Mouse (Mus musculus) stomach, embryonic 15.5 days (tissue): ENCODE measurements at regions not wholly inside any gene's neighbourhood (a gene's known extent, or its start where the extent isn't known, plus 50 kb on each side); places are given as distances from the start of the nearest gene placed in this dataset.

ENCODE experiments used
- ATAC-seq: fragments of 200-750 bp; cut with Nextera tagmentation; 2 replicates; pipeline ENCODE4 v1.8.0; 2017; ENCODE audit warnings: low read depth, moderate number of reproducible peaks, moderate TSS enrichment; ENCODE audit not compliant: insufficient read depth, low FRiP score
- H3K27ac ChIP-seq: fragments of 300-500 bp; sonication (generic); 2 replicates; pipeline ENCODE4 v1.5.1; 2015; ENCODE audit warnings: mild to moderate bottlenecking, inconsistent platforms
- H3K27me3 ChIP-seq: fragments of 300-500 bp; sonication (generic); replicated peaks from 2 replicates; pipeline ENCODE4 v1.6.1; 2015; ENCODE audit warnings: inconsistent platforms
- H3K36me3 ChIP-seq: fragments of 300-500 bp; sonication (generic); 2 replicates; pipeline ENCODE4 v1.6.1; 2015; ENCODE audit warnings: inconsistent platforms
- H3K4me1 ChIP-seq: fragments of 300-500 bp; sonication (generic); 2 replicates; pipeline ENCODE4 v1.6.1; 2015; ENCODE audit warnings: inconsistent platforms
- H3K4me2 ChIP-seq: fragments of 300-500 bp; sonication (generic); 2 replicates; pipeline ENCODE4 v1.6.1; 2015; ENCODE audit warnings: mild to moderate bottlenecking, inconsistent platforms
- H3K4me3 ChIP-seq: fragments of 300-500 bp; sonication (generic); replicated peaks from 2 replicates; pipeline ENCODE4 v1.5.1; 2015; ENCODE audit warnings: inconsistent platforms
- H3K9ac ChIP-seq: fragments of 300-500 bp; sonication (generic); 2 replicates; pipeline ENCODE4 v1.6.1; 2015; ENCODE audit warnings: inconsistent platforms
- H3K9me3 ChIP-seq: fragments of 300-500 bp; sonication (generic); 2 replicates; pipeline ENCODE4 v1.6.1; 2016; ENCODE audit warnings: inconsistent platforms
- WGBS: fragments of 180-500 bp; shearing (Covaris S2); methylation state at CpG from one replicate; pipeline ENCODE4 v1.1.7; 2015; 5-methylcytosine and 5-hydroxymethylcytosine counted together

- no peaks in the 10 kb centered on the region for H3K9me3 ChIP-seq
- H3K27ac ChIP-seq: no peak overlapping the region; the same call in 1 of the 2 replicates
- H3K36me3 ChIP-seq: peaks cover 30% of the 10 kb centered on the region
- H3K4me3 ChIP-seq: no peak overlapping the region
- H3K27me3 ChIP-seq: no peaks in the 10 kb centered on the region
- WGBS: 63% methylated on average over 5 of the region's 5 CpGs
- H3K4me2 ChIP-seq: no peak overlapping the region
- peaks cover 37% of the 10 kb centered on the region for H3K4me1 ChIP-seq
- no peak for ATAC-seq
- no peak overlapping the region for H3K9ac ChIP-seq
Observed at GRCm38 (mm10) chr15:85684875-85685274, 49.9 kb upstream of the Ppara start.
